Mouse (Mus musculus) stomach, postnatal 0 days (tissue): ENCODE data around the gene Rfx8.
A peak's percentile ranks its signal among the peaks of the same experiment; 100 is the strongest.

Experiments
- CTCF ChIP-seq: IDR thresholded peaks from 2 replicates; pipeline ENCODE4 v1.5.1; 2016; ENCODE audit warnings: antibody characterized with exemption, low read depth, mild to moderate bottlenecking, moderate library complexity
- EP300 ChIP-seq: optimal IDR thresholded peaks from 2 replicates; pipeline ENCODE3; 2016; ENCODE audit warnings: antibody characterized with exemption

GRCm38 (mm10) chr1:39701274-39701602, 19.6 kb downstream of the Rfx8 start:
- TF ChIP-seq CTCF (peak; percentile 16; the same call in 1 of the 2 replicates), EP300 (no peak)
